Mouse (Mus musculus): ENCODE measurements around the gene Fbxo7. TPM values are rescaled to one million over a fixed set of nuclear protein-coding genes. Genes with fewer than 3 reads are reported as not detected.

The Fbxo7 gene
- total RNA-seq (2023; ENCODE audit: inconsistent age) = 36.6 to 43.1 TPM (median 41.3 TPM) in 4 replicates

DNA sequence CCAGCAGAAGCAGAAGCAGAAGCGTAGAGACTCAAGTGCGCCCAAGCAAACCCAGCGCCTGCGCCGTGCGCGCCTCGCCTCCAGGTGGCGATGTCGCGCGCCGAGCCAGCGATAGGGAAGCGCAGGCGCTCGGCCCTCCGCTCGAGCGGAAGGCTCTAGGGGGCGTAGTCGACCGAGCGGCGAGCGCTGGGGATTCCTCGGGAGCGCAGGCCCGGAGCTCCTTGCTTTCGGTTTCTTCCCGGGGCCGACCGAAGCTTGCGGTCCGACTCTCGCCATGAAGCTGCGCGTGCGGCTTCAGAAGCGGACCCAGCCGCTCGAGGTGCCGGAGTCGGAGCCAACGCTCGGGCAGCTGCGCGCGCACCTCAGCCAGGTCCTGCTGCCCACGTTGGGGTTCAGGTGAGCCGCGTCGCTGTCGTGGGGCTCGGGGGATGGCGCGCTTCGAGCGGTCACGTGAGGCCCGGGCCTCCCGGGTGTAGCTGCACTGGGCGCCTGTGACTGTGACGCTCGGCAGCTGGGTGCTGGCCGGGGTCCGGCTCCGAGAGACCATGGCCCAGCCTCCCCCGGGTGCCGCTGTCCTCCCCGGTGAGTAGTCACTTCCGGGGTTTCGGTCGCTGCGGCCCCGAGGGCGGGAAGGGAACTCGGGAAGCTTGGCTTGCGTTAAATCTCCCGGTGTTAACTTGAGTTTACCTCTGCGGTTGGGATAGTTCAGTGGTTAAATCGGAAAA lies at the start of gene Fbxo7:
Fbxo7 (plus strand) TSS at position 224 of the 725 bp plus-strand sequence.

DNA sequence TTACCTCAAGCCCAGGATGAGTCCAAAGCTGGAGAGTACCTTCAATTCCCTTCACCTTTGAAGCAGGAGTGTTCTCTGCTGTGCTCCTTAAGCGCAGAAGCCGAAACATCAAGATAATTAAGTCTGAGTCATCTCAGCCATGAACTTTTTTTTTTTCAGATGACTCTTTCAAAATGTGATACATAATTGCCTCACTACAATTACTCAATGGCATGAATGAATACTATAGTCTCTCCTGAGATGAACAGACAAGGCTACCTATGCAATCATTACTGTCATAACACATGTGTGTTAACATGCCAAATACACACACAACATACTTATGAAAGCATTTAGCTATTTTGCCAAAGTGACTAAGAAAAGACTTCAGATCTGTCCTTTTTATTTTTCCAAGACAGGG lies 10.0 kb upstream of the Fbxo7 start, which contains the start of gene Bpifc:
Bpifc (minus strand) TSS at position 115 of the 400 bp plus-strand sequence.

Other genes starting within 250 kb of the Fbxo7 start
- gene Pwp1, start 192.5 kb upstream of the Fbxo7 start, total RNA-seq (2023; ENCODE audit: inconsistent age) = 22.0 to 26.8 TPM (median 24.8 TPM) in 4 replicates
- gene Prdm4, start 104.8 kb upstream of the Fbxo7 start, total RNA-seq (2023; ENCODE audit: inconsistent age) = 49.8 to 62.2 TPM (median 57.3 TPM) in 4 replicates
- 0.24 to 0.26 TPM in 2 of 4 replicates, not detected in the others for gene Ascl4, start 94.3 kb upstream of the Fbxo7 start, total RNA-seq (2023; ENCODE audit: inconsistent age)
- 102 to 116 TPM (median 104 TPM) in 4 replicates for gene Rtcb, start 64.1 kb upstream of the Fbxo7 start, total RNA-seq (2023; ENCODE audit: inconsistent age)
- gene Bpifc, start 10.1 kb upstream of the Fbxo7 start, total RNA-seq (2023; ENCODE audit: inconsistent age) = not detected in 4 replicates

Measured in B cell, adult (primary cell).